Mouse (Mus musculus) right cerebral cortex, adult 18-20 months (tissue): Measurements from ENCODE around the gene Gm49322.

Experiments used
- DNase-seq: peaks from one replicate; pipeline ENCODE4 v3.0.0; 2022; ENCODE audit warnings: mixed read lengths

Gm49322 gene

DNA sequence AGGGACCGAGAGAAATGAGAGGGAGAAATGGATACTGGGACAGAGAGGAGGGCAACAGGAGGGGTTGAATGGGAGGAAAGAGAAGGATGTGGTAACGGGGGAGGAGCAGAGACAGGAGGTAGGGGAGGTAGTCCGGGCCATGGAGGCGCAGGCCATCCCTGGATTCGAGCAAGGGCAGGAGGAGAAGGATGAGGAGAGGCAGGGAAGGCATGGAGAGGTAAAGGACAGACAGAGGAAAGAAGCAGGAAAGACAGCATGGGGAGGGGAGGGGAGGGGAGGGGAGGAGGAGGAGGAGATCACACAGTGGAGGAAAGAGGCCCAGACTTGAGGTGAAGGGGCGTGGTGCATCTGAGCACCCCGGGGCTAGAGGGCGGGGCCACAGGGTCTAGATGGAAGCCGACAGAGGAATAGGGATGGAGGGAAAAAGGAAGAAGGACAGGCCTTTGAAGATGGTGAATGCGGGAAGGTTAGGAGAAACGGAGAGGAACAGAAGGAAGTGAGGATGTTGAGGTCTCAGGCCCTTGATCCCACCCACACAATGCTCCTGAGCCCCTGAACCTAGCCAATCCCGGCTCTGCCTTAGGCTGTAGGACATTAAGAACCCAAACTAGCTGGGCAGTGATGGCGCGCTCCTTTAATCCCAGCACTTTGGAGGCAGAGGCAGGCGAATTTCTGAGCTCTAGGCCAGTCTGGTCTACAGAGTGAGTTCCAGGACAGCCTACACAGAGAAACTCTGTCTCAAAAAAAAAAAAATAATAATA, 51.2 kb downstream of the Gm49322 start, which contains the start of gene Btbd2:
Gene Btbd2, minus strand, starts transcription at position 209 of the 761 bp plus-strand sequence.
- DNase-seq: no peak

DNA sequence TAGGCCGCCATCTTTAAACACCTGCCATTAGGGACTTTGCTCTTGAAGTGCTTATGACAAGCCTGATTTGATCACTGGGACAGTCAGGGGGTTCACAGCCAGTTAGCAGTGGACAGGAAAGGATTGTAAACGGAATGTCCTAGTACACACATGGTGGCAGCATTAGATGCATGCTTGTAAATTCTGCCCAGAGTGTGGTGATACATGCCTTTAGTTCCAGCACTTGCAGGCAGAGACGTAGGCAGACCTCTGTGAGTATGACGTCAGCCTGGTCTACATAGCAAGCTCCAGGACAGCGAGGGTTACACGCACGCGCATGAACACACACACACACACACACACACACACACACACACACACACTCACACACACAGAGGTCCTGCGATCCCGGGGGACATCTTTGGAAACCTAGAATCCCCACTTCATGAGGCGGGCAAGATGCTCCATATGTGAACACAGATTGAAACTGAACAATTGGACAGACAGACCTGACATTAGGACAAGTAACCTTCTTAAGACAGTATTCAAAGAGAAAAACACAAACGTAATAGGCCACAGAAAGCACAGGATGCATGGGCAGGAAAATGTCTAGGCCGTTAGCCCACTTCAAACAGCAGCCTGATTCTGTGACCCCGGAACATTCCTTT, 52.5 kb downstream of the Gm49322 start:
- no peak for DNase-seq

DNA sequence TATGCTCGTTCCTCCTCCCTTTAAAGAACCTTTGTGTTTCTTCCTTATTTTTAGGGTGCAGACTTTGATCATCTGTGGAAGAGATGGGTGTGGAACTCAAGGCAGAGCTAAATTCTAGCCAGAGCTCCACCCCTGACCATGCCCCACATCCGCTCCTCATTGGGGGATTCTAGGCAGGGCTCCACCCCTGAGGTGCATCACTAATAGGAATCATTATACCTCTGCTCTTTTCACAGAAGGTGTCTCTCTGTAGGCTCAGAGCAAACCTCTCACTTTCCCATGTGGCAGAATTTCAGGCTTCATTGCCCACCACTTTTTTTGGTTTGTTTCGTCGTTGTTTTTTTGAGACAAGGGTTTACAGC, 53.0 kb downstream of the Gm49322 start:
- DNase-seq: no peak

DNA sequence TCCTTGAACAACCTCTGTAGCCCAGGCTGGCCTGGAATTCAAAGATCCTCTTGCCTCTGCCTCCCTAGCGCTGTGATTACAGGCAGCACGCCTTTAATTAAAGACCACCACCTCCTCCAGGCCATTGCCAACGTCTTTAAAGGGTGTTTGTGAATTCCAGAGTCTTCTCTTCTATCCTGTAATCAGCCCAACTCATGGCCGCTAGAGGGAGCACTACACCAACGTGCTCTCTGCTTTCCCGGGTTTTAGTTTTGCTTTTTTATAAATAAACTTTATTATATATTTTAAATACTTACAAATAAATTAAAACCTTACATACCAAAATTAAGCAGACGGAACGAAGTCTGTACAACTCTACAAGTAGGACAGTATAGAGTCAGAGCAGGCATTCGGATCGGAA, 53.4 kb downstream of the Gm49322 start:
- DNase-seq: peak; percentile 68

DNA sequence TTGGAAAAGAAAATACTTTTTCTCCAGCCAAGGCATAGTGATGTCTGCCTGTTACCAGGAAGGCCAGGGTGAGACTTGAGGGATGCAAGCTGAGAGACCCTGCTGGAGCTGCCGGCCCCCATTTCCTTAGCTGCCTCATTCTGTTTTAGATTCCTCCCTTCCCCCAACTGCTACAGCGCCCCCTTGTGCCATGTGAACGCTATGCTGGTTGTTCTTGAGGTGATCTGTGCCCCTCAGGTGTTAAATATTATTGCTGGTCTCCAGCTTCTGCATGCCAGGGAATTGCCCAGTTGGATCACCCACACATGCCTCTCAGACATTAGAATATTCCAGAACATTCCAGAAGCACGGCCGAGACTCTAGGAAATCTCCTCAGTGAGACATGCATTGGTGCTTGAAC, 55.3 kb downstream of the Gm49322 start:
- DNase-seq: no peak

DNA sequence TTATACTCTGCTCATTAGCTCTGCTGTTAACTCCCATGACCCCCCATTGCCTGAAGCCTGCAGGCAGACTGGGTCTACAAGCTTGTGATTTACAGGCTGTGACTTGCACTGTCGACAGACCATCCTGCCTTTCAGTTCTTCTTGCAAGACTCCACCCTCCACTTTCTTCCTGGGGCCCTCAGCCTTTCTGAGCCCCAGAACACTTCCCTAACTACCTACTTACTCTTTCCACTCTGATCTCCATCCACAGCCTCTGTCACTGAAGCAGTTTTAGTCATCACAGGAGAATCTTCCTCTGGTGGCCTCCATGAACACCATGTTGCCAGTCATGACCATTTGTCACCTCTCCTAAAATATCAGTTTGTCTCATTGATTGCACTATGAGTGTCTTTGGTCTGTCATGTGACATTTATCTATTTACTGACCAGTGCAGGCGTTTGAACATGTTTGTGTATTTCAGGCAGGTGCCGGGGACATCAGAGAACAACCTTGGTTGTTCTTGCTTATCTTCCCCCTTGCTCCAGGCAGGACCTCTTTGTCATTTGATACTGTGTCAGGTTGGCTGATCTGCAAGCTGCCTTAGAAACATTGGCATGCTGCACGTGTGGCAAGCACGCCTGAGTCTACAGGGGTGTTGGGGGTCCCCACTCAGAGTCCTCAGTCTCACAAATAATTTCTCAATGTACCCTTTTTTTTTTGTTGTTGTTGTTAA, 57.8 kb downstream of the Gm49322 start:
- no peak for DNase-seq

DNA sequence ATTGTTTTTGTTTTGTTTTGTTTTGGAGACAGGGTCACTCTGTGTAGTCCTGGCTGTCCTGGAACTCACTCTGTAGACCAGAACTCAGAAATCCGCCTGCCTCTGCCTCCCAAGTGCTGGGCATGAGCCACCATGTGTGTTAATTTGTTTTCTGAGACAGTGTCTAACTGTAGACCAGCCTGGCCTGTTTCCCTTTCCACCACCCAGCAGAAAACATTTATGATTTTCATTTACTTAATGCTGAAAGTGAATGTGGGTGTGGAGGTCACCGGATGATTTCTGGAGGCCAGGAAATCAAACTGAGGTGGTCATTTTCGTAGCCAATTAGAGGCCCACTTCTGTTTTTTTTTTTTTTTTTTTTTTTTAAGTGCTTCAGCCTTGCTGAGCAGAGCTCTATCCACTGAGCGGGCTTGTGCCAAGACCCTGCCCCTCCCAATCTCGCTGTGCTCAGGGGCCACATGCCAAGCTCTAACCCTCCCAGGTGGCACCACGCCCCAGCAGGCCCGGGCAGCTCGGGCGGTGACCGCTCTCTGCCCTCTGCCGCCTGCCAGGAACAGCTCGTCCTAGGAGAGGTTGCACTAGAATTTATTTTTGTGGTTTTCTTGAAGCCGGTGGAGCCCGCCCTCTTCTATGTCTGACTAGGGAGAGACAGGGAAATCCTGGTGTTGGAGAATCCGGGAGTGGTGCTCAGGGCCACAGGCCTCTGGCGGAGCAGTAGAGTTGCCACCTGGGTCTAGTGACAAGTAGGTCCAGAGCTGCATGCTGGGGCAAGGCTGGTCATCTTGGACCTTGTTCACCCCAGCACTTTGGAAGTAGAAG, 58.6 kb downstream of the Gm49322 start:
- peak; percentile 53 for DNase-seq

DNA sequence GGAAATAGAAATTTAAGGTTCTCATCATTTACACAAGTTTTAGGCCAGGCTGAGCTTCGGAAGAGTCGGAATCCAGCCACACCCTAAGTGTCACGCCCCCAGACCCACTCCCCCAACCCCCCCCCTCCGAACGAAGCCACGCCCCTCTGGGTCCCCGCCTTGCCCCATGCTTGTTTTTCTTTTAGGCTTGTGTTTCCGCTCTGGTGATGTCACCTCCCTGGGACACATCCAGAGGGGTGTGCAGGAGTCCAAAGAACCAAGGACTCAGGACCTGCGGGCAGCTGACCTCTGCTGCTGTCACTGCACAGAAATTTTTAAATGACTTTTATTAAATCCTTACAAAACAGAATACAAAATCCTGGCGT, 59.2 kb downstream of the Gm49322 start:
- no peak for DNase-seq
